Mouse (Mus musculus) urinary bladder, postnatal 10 days (tissue): ENCODE measurements at regions not wholly inside any gene's neighbourhood (a gene's known extent, or its start where the extent isn't known, plus 50 kb on each side); places are given as distances from the start of the nearest gene placed in this dataset.

Experiments
- DNase-seq: peaks from one replicate; pipeline ENCODE4 v3.0.0; 2022; ENCODE audit warnings: low spot score

GRCm38 (mm10) chr13:71506777-71507176, 456.7 kb downstream of the Irx1 start:
- no peak for DNase-seq

DNA sequence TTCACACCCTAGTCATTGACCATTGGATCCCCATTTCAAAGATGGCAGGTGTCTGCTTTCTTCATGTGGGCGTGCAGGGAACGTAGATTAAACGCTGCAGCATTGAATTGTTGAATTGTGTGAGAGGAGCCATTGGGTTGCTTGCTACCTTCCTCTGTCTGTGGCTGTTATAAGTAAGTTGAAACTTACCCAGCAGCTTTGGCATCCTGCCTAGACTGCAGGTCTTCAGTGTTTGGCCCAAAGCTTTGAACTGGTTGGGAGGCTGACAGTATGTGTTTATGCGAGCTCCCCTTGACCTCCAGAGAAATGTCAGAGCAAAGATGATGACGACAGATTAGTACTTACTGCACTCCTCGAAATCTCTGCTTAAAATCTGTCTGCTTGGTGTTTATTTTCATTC, 473.8 kb downstream of the Irx1 start:
- DNase-seq: no peak

- DNase-seq: no peak
Measured at GRCm38 (mm10) chr13:71481205-71481604, 482.3 kb downstream of the Irx1 start.

- no peak for DNase-seq
Measured at GRCm38 (mm10) chr13:71461552-71461951, 502.0 kb downstream of the Irx1 start.

- DNase-seq: no peak
Measured at GRCm38 (mm10) chr13:71460607-71461006, 502.9 kb downstream of the Irx1 start.

- no peak for DNase-seq
Measured at GRCm38 (mm10) chr13:71460097-71460496, 503.4 kb downstream of the Irx1 start.

- DNase-seq: no peak
Measured at GRCm38 (mm10) chr13:71459022-71459536, 504.4 kb downstream of the Irx1 start.

- no peak for DNase-seq
Measured at GRCm38 (mm10) chr13:71458061-71458935, 505.2 kb downstream of the Irx1 start.

- no peak for DNase-seq
Measured at GRCm38 (mm10) chr13:71457550-71457949, 506.0 kb downstream of the Irx1 start.

- no peak for DNase-seq
Measured at GRCm38 (mm10) chr13:71452258-71452657, 511.3 kb downstream of the Irx1 start.

DNA sequence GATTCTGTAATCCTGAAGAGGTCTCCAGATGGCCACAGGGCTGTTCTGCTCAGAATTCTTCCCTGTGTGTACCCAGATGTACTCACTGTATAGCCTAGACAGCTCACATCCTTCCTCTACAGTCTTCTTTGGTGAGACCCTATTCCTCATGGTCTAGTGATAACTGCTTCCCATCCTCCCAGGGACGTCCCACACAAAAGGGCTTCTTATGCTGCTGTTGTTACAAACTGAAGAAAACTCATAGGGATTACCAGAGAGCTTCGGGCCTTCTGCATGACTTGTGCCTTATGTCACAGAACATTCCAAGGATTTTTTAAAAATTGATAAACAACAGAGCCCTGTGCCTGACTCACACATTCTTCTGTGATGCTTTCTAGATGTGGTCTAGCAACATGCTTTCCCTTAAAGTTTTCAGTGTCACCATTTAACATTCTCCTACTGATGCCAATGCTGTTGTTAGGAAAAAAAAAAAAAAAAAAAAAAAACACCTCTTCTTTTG, 525.9 kb downstream of the Irx1 start:
- no peak for DNase-seq

- DNase-seq: no peak
Measured at GRCm38 (mm10) chr13:71403654-71404560, 559.6 kb downstream of the Irx1 start.

- no peak for DNase-seq
Measured at GRCm38 (mm10) chr13:71393716-71394309, 552.2 kb upstream of the Adamts16 start.

DNA sequence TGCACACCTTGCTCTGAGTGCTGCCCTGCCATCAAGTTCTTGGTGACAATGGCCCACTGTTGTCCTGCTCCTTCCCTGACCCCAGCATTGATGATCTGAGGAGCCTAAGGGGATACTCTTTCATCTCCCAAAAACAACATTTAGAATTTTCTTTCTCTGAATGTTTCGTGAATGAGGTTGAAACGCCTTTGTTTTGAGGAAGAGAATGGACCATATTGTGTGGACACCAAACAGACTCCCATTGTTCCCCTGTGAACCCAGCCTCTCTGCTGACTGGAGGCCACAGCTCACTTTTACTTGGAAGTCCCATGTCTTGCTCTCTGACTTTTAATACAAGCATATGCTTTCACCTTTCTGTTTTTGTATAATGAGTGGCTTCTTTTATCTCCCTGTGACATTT, 537.0 kb upstream of the Adamts16 start:
- DNase-seq: no peak

- DNase-seq: no peak
Measured at GRCm38 (mm10) chr13:71375909-71376606, 534.4 kb upstream of the Adamts16 start.

DNA sequence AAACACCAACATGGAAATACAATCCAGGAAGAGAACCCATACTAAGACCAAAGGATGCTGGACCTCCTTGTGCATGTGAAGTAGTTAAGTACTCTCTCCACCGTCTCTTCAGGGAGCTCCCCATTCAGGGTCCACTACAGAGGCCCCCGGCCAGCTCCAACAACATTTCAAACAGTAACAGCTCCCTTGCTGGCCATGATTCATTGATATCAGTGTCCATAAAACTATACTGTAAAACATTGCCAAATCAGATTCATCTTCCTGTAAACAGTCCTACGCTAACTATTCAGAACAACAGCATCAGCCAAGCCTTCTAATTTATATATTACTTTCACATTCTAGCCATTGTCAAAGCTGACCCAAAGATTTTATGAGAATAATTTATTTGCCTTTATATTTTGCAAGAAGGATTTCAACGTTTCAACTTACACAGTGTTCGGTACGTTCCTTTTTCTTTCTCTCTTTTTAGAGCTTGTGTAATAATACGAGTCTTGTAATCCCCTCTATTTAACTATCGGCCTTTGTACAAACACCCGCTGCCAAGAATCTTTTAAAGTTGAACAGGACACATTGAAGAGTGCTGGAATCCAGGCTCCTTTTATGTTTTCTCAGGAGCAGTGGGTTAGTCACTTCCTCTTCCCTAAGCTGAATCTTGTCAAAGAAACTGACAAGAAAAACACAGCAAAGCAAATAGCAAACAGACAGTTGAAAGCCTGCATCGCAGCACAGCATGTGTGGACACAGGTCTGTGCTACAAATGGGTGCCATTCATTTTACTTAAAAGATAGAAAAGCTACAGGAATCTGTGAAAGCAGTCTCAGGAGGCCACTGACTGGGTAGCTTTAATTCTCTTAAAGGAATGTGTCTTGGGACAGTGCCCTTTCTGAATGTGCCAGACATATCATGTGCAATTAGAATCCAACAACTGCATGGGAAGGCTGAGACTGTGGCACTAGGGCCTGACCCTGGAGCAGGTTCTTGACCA, 531.4 kb upstream of the Adamts16 start:
- DNase-seq: no peak

GRCm38 (mm10) chr13:71369832-71370231, 528.2 kb upstream of the Adamts16 start:
- DNase-seq: no peak

GRCm38 (mm10) chr13:71365261-71365660, 523.6 kb upstream of the Adamts16 start:
- DNase-seq: no peak

- no peak for DNase-seq
Measured at GRCm38 (mm10) chr13:71362311-71362710, 520.7 kb upstream of the Adamts16 start.

GRCm38 (mm10) chr13:71359112-71359511, 517.5 kb upstream of the Adamts16 start:
- DNase-seq: no peak
